Mouse (Mus musculus): ENCODE results near the gene Haus7.
A peak's percentile ranks its signal among the peaks of the same experiment; 100 is the strongest.

GRCm38 (mm10) chrX:73451949-73452348 lies 6.9 kb downstream of the Haus7 start:
- TF ChIP-seq POLR2A (IDR thresholded peaks at IDR 0.05; ENCODE audit: borderline replicate concordance, control insufficient read depth, low read depth, low read length) (no peak), CTCF (IDR thresholded peaks at IDR 0.05; ENCODE audit: control insufficient read depth, insufficient read depth, low read length) (peak; percentile 78)
